Mouse (Mus musculus) layer of hippocampus, postnatal 25 days (tissue): ENCODE results near the gene Catsperg1. TPM values are rescaled to one million over a fixed set of nuclear protein-coding genes. Genes with fewer than 3 reads are reported as not detected.
"Not testable (repeated sequence)": the region's sequence is repeated elsewhere in the genome, so short reads cannot be mapped to it uniquely, and the experiment has no call there.

ENCODE experiments used
- DNase-seq, 2 experiments: peaks; one replicate each; pipeline ENCODE4 v3.0.0; 2022; ENCODE audit warnings: mixed read lengths in 2 of 2, low spot score in 1 of 2; ENCODE audit errors: extremely low spot score in 1 of 2
- total RNA-seq, 2 experiments: library from RNA; stranded (reverse); gene quantifications; 2 replicates each; pipeline ENCODE4 v1.2.3; 2021

Gene Catsperg1
- total RNA-seq, 2 experiments from 2014 or later = 1.2 to 1.9 TPM

DNA sequence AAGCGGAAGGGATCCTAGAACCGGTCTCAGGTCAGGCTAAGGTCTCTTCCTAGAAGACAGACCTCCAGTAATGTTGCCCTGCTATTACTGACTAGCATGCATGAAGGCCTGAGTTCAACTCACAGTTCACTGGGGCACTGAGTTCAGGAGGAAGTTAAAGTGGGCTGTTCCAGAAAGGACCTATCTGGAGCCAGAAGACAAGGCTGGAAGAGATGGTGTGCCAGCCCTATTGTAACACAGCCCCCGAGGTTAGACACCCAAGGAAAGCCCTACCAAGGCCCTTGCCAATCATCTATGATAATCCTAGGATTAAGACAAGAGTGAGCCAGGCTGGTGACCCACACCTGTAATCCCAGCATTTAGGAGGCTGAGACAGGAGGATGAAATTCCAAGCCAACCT is 17.7 kb upstream of the Catsperg1 start:
- no peak for DNase-seq

DNA sequence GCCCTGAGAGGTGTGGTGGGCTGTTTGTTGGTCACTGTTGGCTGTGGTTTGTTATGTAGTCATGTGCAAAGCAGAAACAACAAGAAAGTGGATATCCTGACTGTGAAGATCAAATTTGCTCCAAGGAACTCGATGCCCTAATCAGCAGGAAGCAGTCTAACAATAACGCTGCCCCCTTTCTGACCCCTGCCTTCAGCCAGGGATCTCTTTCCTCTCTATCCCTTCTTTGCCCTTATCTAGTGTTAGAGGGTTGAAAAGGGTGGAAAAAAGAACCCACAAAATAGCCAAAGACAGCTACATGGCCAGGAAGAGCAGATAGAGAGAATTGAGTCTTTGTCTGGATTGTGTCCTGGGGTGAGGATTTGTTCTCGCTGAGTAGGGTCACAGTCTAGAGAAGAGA is 16.7 kb upstream of the Catsperg1 start:
- no peak for DNase-seq

DNA sequence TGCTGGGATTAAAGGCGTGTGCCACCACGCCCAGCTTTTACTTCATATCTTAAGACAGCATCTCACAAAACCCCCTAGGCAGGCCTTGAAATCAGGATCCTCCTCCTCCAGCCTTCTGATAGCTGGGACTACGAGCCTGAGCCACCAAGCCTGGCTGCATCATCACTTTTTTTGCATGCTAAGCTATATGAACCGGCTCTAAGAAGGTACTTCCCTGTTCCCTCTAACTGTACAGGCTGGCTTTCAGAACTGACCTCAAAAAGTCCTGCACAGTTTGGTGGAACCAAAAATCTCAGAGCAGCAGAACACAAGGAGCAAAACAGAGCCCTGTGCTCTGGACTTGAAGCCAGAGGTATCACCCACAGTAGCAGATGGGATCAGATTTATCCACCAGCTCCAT is 14.4 kb upstream of the Catsperg1 start:
- no peak for DNase-seq

DNA sequence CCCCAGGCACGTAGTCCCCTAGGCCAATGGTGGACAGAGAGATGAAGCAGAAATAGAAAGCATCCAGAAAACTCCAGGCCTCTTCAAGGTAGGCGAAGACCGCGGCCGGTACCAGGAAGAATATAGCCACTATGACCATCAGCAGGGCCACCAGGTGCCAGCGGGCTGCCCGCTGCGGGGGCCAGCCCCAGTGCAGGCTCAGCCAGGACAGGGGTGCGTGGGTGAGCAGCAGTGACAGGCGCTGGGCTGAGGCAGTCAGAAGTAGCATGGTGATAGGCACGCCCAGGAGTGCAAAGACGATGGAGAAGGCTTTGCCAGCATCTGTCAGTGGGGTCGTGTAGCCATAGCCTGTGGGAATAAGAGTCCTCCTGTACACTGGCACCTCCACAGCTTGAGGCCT is 11.7 kb upstream of the Catsperg1 start:
- no peak for DNase-seq

DNA sequence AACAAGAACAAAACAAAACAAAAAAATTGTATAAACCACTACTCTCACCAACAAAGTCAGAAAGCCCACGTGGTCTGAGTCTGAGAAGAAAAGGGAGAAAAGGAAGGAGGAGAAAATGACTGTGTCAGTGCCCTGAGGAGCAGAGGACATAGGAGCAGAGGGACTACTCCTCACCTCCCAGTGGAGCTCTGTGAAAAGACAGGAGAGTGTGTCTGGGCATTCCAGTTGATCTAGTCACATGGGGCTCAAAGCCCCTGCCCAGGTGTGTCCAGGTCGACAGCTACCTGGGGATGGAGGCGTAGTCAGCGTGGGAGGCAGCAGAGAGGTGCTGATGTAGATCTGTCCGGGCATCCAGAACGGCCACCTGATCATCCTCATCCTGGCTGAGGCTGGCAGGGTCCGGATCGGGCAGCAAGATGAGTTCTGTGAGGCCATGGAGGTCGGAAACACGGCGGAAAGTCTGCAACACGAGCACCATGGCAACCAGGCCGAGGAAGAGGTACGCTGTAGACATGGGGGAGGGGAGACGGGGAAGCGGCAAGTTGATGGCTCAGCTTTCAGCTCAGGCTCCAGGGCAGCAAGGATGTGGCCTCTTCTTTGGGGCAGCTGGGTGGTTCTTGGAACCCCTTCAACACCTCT is 11.0 kb upstream of the Catsperg1 start:
- no peak for DNase-seq

DNA sequence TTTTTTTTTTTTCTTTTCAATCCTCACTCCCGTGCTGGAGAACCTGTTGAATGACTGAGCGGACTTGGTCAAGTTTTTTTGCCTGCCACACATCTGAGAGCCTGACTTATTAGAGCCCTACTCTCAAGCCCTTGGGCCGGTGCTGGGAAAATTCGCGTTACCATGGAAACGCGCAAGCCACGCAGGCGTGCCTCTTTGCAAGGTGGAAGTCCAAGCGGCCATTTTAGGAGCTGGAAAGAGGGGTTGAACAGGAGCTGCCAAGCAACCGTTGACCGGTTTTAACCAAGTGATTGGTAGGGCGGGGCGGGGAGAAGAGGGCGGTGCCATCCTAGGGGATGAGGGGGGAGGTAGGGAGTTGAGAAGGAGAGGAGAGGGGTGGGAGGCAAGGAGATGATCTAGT is 1.0 kb upstream of the Catsperg1 start:
- DNase-seq = no peak

DNA sequence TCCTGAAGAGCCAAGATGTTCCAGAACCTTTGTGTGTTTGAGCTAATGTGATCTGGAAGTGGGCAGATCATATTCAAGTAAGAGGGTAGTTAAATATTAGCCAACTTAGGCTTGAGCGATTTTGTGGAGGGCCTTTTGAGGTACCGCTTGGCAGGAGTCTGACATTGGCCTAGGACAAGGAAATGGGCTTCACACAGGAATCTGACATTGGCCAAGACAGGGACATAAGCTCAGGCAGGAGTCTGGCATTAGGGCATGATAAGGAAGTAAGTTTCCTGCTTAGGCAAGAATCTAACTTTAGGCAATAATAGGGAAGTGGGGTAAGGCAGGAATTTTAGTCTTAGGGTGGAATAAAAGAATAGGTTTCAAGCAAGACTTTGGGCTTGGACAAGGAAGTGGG is 401 bp upstream of the Catsperg1 start:
- no peak for DNase-seq

DNA sequence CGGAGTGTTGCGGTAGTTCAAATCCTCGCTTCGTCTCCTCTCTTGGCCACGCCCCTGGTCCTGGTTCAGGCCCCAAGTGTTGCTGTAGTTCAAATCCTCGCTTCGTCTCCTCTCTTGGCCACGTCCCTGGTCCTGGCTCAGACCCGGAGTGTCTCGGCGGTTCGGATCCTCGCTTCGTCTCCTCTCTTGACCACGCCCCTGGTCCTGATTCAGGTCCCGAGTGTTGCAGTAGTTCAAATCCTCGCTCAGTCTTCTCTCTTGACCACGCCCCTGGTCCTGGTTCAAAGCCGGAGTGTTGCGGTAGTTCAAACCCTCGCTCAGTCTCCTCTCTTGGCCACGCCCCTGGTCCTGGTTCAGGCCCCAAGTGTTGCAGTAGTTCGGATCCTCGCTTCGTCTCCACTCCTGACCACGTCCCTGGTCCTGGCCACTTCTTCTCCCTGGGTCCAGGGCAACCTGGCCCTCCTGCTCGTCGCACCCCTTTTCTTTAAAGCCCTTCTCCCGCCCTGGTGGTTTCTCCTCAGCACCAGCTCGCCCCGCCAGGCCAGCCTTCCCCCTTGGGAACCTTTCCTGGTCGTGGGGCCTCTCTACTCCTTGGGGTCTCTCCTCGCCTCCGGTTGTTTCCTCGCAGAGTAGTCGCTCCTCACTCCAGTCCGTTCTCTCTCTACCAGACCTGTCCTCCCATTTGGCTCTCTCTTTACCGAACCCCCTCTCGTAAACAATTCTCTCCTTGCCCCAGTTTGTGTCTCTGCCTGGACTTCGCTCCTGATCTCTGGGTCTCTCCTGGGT is 867 bp downstream of the Catsperg1 start:
- DNase-seq = not testable (repeated sequence)

DNA sequence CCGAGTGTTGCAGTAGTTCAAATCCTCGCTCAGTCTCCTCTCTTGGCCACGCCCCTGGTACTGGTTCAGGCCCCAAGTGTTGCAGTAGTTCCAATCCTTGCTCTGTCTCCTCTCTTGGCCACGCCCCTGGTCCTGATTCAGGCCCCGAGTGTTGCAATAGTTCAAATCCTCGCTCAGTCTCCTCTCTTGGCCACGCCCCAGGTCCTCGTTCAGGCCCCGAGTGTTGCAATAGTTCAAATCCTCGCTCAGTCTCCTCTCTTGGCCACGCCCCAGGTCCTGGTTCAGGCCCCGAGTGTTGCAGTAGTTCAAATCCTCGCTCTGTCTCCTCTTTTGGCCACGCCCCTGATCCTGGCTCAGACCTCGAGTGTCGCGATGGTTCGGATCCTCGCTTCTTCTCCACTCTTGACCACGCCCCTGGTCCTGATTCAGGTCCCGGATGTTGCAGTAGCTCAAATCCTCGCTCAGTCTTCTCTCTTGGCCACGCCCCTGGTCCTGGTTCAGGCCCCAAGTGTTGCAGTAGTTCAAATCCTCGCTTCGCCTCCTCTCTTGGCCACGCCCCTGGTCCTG is 1.6 kb downstream of the Catsperg1 start:
- no peak for DNase-seq

DNA sequence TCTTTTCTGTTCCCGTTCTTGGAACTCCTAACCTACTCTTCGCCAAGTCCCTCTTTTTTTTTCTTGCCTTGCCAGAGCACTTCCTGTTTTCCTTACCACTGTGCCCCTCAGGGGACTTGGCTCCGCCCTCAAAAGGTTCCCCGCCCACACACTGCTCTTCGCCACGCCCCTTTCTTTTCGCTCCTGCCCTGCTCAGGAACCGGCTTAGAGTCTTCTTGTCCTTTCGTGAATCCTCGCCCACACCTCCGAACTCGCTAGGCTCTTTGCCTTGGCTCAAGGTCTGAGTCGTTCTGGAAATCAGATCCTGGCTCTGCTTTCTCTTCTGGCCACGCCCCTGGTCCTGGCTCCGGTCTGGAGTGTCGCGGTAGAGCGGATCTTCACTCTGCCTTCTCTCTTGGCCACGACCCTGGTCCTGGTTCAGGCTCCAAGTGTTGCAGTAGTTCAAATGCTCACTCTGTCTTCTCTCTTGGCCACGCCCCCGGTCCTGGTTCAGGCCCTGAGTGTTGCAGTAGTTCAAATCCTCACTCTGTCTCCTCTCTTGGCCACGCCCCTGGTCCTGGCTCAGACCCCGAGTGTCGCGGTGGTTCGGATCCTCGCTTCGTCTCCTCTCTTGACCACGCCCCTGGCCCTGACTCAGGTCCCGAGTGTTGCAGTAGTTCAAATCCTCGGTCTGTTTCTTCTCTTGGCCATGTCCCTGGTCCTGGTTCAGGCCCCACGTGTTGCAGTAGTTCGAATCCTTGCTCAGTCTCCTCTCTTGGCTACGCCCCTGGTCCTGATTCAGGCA is 2.2 kb downstream of the Catsperg1 start:
- peak; percentile 21 to 44 for DNase-seq

DNA sequence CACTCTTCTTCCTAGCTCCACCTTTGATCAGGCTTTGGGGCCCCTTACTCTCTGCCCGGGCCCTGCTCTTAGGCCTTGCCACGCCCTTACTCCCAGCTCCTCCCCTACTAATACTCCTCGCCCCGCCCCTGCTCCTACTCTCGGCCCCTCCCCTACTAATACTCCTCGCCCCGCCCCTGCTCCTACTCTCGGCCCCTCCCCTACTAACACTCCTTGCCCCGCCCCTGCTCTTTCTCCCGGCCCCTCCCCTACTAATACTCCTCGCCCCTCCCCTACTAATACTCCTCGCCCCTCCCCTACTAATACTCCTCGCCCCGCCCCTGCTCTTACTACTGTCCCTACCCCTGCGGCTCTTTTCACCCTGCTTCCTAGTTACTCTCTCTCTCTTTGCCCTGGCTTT is 2.8 kb downstream of the Catsperg1 start:
- DNase-seq = not testable (repeated sequence)

DNA sequence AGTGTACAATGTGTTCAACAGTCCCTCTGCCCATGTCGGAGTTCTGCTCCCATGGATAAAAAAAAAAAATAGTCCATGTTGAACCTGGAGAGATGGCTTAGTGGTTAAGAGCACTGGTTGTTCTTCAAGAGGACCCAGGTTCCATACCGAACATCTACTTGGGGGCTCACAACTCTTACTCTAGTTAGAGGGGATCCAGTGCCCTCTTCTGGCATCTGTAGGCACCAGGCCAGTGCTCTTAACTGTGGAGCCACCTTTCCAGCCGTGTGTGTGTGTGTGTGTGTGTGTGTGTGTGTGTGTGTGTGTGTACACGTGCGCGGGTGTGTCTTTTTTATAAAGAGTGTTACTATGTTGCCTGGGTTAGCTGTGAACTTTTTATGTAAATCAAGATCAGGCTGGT is 11.3 kb downstream of the Catsperg1 start:
- DNase-seq = no peak

DNA sequence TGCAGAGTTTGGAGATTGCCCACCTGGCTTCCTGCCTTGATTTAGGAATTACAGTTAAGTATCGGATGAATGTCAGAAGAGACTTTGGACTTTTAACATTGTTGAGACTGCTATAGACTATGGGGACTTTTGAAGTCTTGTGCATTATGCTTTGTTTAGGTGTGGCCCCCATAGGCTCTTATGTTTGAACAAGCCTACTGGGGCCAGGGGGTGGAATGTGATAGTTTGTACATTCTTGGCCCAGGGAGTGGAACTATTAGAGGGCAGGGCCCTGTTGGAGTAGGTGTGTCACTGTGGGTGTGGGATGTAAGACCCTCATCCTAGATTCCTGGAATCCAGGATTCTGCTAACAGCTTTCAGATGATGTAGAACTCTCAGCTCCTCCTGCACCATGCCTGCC is 19.6 kb downstream of the Catsperg1 start:
- DNase-seq = not testable (repeated sequence)

DNA sequence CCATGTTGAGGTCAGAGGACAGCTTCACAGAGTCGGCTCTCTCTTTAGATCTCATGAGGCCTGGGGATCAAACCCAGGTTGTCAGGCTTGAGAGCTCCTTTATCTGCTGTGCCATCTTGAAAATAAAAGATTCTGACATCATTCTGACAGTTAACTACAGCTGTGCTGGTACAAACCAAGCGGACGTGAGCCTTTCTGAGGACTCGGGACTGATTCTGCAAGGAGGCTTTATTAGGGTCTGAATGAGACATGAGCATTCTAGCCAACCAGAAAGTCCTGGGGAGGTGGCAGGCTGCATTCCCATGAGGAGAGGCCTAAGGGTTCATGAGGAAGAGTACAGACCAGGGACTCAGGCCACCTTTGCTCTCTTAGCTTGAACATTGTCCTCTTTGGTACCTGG is 32.5 kb downstream of the Catsperg1 start:
- not testable (repeated sequence) for DNase-seq

DNA sequence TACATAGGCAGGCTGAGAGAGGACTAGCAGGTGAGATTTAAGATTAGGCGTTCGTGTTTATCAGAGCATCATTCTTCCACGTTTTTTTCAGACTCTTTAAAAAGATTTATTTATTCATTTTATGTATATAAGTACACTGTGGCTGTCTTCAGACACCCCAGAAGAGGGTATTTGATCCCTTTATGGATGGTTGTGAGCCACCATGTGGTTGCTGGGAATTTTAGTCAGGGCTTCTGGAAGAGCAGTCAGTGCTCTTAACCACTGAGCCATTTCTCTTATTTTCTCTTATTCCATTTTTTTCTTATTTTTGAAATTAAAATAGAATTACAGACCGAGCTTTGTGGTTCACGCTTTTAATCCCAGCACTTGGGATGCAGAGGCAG is 33.0 kb downstream of the Catsperg1 start:
- DNase-seq = no peak

DNA sequence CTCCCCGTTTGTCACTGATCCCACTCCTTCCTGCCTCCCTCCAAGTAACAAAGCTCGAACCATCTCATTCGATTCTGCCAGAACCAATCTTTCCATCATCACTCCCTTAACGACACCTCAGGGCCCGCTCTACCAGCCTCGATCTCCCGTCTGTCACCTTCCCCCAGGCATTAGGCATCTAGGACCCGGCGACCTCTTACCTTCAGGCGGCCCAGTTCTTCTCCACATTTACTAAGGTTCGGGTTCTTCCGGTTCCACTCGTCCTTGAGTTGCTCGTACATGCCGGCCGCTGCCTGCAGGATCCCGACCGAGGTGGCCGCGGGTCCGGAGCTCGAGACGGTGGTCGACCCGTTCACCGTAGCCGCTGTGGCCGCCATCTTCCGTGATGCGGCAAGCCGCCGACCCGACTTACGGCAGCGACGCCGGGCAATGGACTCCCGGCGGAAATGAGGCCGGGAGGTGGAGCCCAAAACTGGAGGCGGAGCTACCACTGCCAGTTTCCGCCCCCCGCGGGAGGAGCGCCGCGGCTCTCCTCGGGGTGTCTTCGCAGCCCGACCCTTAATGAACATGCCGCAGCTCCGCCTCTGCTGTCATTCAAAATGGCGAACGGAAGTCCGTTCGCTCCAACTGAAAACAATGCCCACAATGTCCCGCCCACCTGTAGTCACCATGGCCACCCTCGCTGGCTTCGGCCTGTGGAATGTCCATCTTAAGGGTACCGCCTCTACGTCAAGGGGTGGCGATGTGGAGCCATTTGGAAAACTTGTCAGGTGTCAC is 33.6 kb downstream of the Catsperg1 start, which contains the start of gene Psmd8:
Gene Psmd8 (minus strand): TSS at position 625 of the 777 bp plus-strand sequence.
- DNase-seq = peak; percentile 78 to 89

DNA sequence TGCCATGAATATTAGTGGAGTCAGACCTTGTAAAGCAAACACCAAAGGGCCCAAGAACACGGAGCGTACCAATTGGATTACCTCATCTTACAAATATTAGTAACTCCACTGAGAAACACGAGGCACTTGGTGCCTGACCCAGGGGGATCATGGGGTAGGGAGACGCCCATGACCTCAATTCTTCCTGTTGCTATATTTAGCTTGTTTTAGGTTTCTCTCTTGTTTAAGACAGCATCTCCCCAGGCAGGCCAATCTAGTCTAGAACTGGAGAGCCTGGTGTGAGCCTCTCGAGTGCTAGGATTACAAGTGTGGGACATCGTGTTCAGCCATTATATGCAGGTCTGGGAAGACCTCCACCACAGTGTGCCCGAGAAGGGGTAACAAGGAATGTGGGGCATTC is 34.5 kb downstream of the Catsperg1 start:
- DNase-seq = no peak

DNA sequence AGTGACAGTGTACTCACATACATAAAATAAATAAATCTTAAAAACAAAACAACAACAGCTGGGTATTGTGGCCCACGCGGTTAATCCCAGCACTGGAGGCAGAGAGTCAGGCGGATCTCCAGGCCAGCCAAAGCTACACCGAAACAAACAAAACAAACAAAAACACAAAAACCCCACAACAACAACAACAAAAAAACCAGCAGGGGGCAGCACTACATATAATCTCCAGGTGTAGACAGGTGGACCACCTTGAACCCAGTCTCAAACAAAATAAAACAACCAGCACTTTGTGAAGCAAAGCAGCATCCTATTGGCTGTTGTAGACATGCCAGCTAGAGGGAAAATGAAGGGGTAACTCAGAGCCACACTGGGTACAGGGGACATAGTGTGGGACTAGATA is 35.7 kb downstream of the Catsperg1 start:
- DNase-seq = no peak

DNA sequence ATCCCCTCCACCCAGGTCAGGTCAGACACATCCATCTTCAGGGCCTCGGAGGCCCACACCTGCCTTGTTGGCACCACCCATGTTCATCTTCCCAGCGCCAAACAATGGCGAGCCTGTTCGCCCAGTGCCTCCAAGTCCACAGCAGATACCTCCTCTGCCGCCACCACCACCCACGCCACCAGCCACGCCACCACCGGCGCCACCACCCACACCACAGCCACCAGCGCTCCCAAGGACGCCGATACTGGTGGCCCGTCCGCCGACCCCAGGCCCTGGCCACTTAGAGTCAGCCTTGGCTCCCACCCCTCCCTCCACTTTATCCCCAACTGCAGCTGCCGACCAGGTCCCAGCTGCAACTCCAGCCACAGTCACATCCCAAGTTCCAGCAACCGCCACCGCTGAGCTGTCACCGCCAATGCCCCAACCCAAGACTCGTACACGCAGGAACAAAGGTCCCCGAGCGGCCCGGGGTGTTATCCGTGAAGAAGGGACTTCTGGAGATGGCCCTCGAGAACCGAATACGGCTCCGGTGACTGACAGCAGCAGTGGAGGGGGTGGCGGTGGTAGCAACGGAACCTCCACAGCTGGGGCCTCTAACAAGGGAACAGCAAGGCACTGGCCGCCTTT is 41.3 kb downstream of the Catsperg1 start:
- DNase-seq = no peak
